Mouse (Mus musculus) cerebellum, adult 11 months (tissue): ENCODE results near the gene Oxct1.

Experiments
- DNase-seq: peaks from one replicate; pipeline ENCODE4 v3.0.0; 2022

Oxct1 gene

DNA sequence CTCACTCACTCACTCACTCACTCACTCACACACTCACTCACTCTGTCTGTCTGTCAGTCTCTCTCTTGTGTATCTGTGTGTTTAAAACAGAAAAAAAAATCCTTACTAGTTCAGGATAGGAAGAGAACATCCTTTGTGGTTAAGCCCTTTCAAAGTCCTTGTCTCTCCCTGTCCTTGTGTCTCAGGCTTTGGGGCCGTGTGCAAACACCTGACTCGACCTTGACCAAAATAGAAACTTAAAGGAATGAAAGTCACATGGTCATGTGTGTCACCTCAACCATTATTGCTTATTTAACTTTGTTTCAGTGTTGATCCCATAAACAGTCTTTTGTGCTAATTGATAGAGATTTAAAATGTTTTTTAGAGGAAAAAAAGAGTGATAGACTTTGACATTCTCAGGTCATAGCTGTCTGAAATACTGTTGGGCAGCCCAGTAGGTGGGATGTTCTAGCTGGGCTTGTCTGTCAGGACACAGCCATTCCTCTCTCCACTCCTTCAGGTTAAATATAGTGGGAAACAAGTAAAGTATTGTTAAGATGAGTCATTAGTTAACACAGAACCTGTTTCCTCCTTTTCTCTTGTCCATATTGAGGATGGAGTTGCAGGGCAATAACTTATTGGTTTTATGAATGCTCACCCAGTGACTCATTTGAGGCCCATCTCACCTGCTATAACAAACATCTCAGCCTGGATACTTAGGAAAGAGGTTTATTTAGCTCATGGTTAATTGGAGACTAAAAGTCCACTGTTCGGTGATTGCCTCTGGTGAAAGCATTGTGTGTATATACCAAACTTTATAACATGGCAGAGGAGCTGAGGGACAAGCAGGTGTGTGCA, 7.2 kb downstream of the Oxct1 start:
- no peak for DNase-seq

- no peak for DNase-seq
Observed at GRCm38 (mm10) chr15:4042423-4042822, 16.2 kb downstream of the Oxct1 start.

- DNase-seq, result no peak
Observed at GRCm38 (mm10) chr15:4043032-4043471, 16.9 kb downstream of the Oxct1 start.

GRCm38 (mm10) chr15:4056627-4057026, 30.4 kb downstream of the Oxct1 start:
- DNase-seq, result peak; percentile 21

DNA sequence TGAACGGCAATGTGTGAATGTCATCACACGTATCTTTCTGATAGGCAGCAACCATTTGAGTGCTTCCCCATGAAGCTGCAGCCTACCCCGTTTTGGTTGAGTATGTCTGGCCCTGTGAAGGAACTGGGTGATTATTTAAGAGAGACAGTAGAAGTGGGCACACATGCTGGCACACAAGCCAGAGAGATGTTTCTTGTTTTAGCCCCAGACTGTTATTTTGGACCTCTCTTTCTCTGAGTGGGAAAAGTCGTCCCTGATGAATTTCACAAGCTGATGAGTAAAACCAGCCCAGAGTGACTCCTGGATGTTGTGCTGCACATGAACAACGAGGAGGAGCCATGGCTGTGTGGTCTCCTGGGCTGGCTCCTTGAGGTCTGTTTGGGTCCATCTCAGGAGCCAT, 37.4 kb downstream of the Oxct1 start:
- no peak for DNase-seq

DNA sequence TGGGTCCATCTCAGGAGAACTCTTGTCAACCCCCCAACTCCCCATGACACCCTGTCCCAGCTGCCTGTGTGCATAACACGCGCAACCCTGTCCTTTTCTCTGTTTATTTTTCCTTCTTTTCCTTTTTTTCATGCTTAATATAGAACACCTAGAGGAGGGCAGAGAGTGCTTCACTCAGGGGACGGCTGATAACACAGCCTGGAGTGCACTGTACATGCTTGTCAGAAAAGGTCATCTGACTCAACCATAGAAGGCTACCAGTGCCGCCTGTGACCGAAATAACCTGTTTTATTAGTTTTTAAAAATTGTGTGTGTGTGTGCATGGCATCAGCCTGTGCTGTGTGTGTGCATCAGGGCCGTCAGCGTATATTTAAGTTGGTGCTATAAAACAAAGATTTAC, 37.8 kb downstream of the Oxct1 start:
- DNase-seq, result no peak

DNA sequence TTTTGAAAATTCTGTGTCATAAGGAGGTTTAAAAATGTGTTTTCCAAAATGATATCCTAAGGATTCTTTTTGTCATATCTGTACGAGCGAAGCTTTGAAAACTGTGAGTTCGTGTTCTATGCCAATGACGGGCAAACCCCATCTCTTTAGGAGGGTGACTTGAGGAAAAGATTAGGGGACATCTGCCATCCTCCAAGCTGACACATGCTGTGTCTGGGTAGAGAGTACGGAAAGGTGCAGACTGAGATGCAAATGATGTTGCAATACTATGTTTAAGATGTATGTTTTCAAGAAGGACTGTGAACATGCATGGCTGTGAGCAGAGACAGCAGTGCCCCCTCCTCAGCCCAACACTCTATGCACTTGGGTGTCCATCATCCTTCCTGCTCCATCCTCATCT, 38.5 kb downstream of the Oxct1 start:
- DNase-seq, result no peak

GRCm38 (mm10) chr15:4067273-4067990, 41.2 kb downstream of the Oxct1 start:
- DNase-seq, result peak; percentile 39

DNA sequence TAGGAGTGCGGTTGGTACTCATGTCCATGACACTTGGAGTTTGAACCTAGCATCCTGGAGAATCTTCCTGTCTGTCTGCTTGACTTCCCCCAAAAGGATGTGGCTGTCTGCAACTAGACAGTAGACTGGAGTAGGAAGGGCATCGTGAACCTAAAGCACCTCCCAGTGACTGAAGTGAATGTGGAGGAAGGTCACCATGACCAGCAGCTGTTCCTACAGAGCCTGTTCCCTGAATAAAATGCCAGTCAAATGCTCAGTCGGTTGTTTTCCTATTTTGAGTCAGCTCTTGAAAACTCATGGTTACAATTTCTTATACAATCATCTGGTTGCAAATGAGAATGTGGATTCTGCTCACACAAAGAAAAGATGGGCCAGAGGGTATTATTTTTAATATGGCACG, 51.8 kb downstream of the Oxct1 start:
- no peak for DNase-seq

DNA sequence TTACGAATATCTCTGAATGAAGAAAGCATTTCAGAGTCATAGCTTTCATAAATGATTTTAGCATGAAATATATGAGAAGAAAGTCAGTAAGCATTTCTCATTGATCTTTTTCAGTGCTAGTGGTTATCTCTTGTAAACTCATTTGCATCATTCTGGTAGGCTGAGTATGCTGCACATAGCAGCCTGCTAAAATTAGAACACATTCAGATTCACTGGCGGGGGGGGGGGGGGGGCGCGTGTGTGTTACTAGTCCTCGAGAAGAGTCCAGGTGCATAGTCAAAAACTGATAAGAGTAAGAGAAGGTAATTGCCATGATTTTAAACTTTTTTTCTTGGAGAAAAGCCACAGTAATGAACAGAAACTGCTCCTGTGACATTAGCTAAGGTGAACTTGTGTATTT, 52.6 kb downstream of the Oxct1 start:
- no peak for DNase-seq

- no peak for DNase-seq
Observed at GRCm38 (mm10) chr15:4079425-4080189, 53.4 kb downstream of the Oxct1 start.

DNA sequence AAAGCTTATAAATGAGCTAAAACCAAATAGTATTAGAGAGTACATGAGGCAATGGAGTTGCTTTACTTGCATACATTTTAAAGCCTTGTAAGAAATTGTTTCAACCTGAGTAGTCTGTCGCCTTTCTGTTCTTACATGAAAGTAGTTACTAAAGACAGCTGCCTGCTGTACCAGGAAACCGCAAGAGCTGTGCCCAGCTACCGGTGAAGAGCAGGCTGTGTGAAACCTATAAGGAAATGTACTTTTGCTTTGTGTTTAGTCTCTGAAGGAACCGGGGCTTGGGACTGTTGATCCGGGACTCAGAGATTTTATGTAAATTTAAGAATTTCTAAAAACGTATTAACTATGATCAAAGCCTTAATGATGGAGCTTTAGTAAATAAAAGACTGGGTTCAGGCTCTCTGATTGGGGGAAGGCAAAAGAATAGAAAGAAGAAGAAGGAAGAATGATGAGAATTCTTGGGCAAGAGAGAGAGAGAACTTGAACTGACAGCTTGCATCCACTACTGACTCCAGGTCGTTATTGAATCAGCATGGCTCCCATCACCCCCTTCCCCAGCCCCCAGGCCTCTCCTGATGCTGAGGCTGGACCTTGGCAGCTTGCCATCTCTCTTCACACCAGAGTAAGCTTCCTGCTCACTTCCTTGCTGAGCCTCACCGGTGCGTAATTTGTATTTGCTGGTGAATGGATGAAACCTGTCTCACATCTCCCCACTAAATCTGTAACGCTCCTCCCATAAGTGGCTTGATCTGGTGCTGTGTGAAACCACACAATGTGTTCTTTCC, 59.6 kb downstream of the Oxct1 start:
- DNase-seq, result no peak

- DNase-seq, result no peak
Observed at GRCm38 (mm10) chr15:4087446-4087845, 61.3 kb downstream of the Oxct1 start.

DNA sequence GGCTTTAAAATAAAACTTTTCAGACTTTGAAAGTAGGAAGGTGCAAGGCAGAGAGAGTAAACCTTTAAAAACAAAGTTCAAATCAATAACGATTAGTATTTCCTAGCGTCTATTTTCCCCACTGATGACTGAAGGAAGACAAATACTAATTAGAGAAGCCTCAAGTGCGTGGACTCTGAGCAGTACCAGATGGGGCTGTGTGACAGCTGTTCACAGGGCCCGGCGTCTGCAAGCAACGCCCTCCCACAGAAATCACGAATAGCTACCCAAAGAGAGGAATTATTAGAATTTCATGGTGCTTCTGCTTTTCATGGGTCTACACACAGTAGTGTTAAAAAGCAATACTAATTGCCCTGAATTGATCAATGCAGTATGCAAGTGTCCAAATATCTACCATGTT, 61.7 kb downstream of the Oxct1 start:
- no peak for DNase-seq

DNA sequence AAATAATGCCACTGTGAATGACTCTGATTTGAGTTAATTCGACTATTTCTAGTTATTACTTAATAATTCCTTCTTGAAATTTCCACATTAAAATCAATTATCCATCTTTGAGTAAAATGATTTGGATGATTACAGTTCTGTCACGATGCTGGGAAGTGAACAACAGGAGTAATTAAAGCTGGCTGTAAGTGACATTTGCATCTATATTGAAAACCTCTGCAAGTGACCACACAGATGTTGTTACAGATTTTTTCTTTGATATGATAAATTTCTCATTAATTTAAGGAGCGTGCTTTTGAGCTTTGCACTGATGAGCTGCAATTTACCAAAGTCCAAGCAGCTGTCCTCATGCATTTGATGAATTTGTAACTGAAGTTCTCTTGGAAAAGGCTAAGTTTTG, 64.4 kb downstream of the Oxct1 start:
- no peak for DNase-seq

DNA sequence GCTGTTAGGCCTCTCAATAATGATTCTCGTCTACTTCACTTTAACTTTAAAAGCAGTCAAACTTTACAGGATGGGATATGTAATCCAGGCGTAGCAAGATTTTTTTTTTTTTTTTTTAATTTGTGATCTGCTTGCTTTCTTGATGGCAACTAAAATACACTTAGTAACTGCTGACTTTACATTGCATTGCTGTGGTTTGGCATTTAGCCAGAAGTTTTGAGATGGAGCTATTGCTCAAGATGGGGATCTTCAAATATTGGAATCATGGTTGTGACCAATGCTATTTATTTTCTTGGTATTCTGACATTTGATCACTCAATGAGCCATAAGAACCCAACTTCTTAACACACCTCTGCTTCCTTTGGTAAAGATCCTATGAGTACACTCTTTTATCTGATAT, 66.4 kb downstream of the Oxct1 start:
- no peak for DNase-seq

- no peak for DNase-seq
Observed at GRCm38 (mm10) chr15:4100341-4100921, 74.2 kb downstream of the Oxct1 start.

GRCm38 (mm10) chr15:4101025-4101424, 74.8 kb downstream of the Oxct1 start:
- no peak for DNase-seq

DNA sequence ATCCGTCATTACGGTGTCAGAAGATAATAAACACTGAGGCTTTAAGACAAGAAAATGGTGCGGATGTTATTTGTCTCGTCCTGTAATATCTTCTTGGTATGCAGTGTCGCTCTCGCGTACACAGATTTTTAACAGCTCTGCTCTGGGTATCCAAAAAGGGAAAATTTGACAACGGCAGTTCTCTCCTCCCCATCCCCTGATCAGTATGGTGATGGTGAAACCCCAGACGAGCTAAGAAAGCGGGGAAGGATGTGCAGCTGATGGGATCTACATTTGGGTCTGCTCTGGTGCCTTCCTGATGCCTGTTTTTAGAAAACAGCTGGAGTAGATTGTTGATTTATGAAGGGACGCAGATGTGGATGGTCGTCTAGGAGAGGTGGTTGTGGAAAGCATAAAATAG, 78.1 kb downstream of the Oxct1 start:
- DNase-seq, result no peak

GRCm38 (mm10) chr15:4105498-4105897, 79.3 kb downstream of the Oxct1 start:
- no peak for DNase-seq

GRCm38 (mm10) chr15:4119962-4120361, 93.8 kb downstream of the Oxct1 start:
- no peak for DNase-seq

- no peak for DNase-seq
Observed at GRCm38 (mm10) chr15:4124648-4125047, 98.5 kb downstream of the Oxct1 start.
